Mouse (Mus musculus): ENCODE data around the gene Cux2. TPM values are rescaled to one million over a fixed set of nuclear protein-coding genes. Genes with fewer than 3 reads are reported as not detected.

Gene Cux2
- total and polyA plus RNA-seq, 3 experiments, result 1.4 to 3.5 TPM; not detected in 1

DNA sequence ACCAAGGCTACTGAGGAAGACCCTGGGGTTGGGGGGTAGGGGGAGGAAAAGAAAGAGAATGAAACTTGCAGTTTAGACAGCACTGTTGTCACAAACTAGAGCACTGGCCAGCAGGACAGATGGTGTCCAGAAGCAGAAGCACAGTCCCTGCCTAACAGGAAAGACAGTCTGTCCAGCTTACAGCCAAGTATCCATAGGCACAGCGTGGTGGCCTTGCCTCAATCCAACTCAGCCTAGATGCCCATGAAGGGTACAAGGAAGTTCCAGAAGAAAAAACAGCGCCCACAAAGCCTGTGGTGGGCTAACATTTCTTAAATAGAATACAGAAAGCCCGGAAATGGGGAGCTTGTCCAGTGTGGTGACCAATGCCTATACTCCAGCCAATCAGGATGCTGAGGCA is 224.3 kb downstream of the Cux2 start:
- H3K36me3 ChIP-seq (ENCODE audit: control insufficient read depth in 1 of 2, insufficient read depth in 2 of 2, low read length in 2 of 2), result peaks cover 0 to 13% of the 10 kb centered on the region in 2 experiments; a peak in 3 of 4 replicates

GRCm38 (mm10) chr5:121824121-121824520 is 225.8 kb downstream of the Cux2 start:
- Histone ChIP-seq H3K27me3 (ENCODE audit: control insufficient read depth in 1 of 2, insufficient read depth in 2 of 2, low read length in 2 of 2) (no peaks in the 10 kb centered on the region), H3K27ac (ENCODE audit: control insufficient read depth, low read depth, low read length) (no peak overlapping the region), H3K79me2 (ENCODE audit: control insufficient read depth, insufficient read depth, low read length, poor library complexity) (peaks cover 4% of the 10 kb centered on the region; the same call in 1 of the 2 replicates), H3K4me3 (ENCODE audit: control insufficient read depth in 1 of 2, insufficient read depth in 1 of 2, low read depth in 2 of 2, low read length in 2 of 2) (no peak overlapping the region), H3K4me1 (ENCODE audit: control insufficient read depth in 1 of 2, insufficient read depth in 2 of 2, low read length in 2 of 2) (no peaks in the 10 kb centered on the region), H3K9ac (ENCODE audit: control insufficient read depth, low read depth, low read length, poor library complexity, severe bottlenecking) (no peak overlapping the region), H3K9me3 (replicated peaks; ENCODE audit: insufficient read depth, low read length) (no peaks in the 10 kb centered on the region), H3K36me3 (ENCODE audit: control insufficient read depth in 1 of 2, insufficient read depth in 2 of 2, low read length in 2 of 2) (peaks cover 0 to 13% of the 10 kb centered on the region in 2 experiments)
- no peak for DNase-seq (ENCODE audit: low read depth, low spot score)
- no peak for TF ChIP-seq ZKSCAN1 (IDR thresholded peaks at IDR 0.05; ENCODE audit: low read depth, low read length)
- no peak for TF ChIP-seq MEF2A (IDR thresholded peaks at IDR 0.05; ENCODE audit: extremely low read depth, insufficient replicate concordance, low read depth, low read length, poor library complexity, severe bottlenecking)
- no peak for TF ChIP-seq ETS1 (IDR thresholded peaks at IDR 0.05; ENCODE audit: low read depth, low read length)
- no peak for TF ChIP-seq MXI1 (IDR thresholded peaks at IDR 0.05; ENCODE audit: low read depth, low read length)

More for the DNA sequence above, 224.3 kb downstream of the Cux2 start:
- no peaks in the 10 kb centered on the region for H3K27me3 ChIP-seq (ENCODE audit: control insufficient read depth in 1 of 2, insufficient read depth in 2 of 2, low read length in 2 of 2)
- H3K9ac ChIP-seq (ENCODE audit: control insufficient read depth, low read depth, low read length, poor library complexity, severe bottlenecking), result no peak overlapping the region
- no peaks in the 10 kb centered on the region for H3K4me1 ChIP-seq (ENCODE audit: control insufficient read depth in 1 of 2, insufficient read depth in 2 of 2, low read length in 2 of 2)
- no peak overlapping the region for H3K27ac ChIP-seq (ENCODE audit: control insufficient read depth, low read depth, low read length)
- H3K4me3 ChIP-seq (ENCODE audit: control insufficient read depth in 1 of 2, insufficient read depth in 1 of 2, low read depth in 2 of 2, low read length in 2 of 2), result no peak overlapping the region
- no peak for DNase-seq (ENCODE audit: low read depth, low spot score)
- no peak for TF ChIP-seq MYB (IDR thresholded peaks at IDR 0.05; ENCODE audit: low read depth, low read length)
- no peak for TF ChIP-seq NRF1 (IDR thresholded peaks at IDR 0.05; ENCODE audit: insufficient read depth, low read depth, low read length, poor library complexity, severe bottlenecking)
- no peak for TF ChIP-seq GABPA (IDR thresholded peaks at IDR 0.05; ENCODE audit: low read depth, low read length)
- no peak for TF ChIP-seq GATA1 (IDR thresholded peaks at IDR 0.05; ENCODE audit: low read depth, low read length)
- TF ChIP-seq ZKSCAN1 (IDR thresholded peaks at IDR 0.05; ENCODE audit: low read depth, low read length), result no peak
- TF ChIP-seq SIN3A (IDR thresholded peaks at IDR 0.05; ENCODE audit: low read length), result no peak
- no peak for TF ChIP-seq MEF2A (IDR thresholded peaks at IDR 0.05; ENCODE audit: extremely low read depth, insufficient replicate concordance, low read depth, low read length, poor library complexity, severe bottlenecking)
- TF ChIP-seq USF2 (IDR thresholded peaks at IDR 0.05; ENCODE audit: borderline replicate concordance in 1 of 2, insufficient read depth in 1 of 2, low read depth in 1 of 2, low read length in 2 of 2), result no peak
- no peak for TF ChIP-seq SMC3 (IDR thresholded peaks at IDR 0.05; ENCODE audit: low read depth, low read length)
- TF ChIP-seq CHD1 (IDR thresholded peaks at IDR 0.05; ENCODE audit: low read depth, low read length), result no peak
- TF ChIP-seq MXI1 (IDR thresholded peaks at IDR 0.05; ENCODE audit: low read depth, low read length), result no peak
- no peak for TF ChIP-seq MYC (IDR thresholded peaks at IDR 0.05; ENCODE audit: low read depth, low read length)
- TF ChIP-seq RAD21 (IDR thresholded peaks at IDR 0.05; ENCODE audit: low read depth, low read length), result no peak
- TF ChIP-seq POLR2AphosphoS5 (IDR thresholded peaks at IDR 0.05; ENCODE audit: borderline replicate concordance, low read depth, low read length), result no peak
- TF ChIP-seq MAX (IDR thresholded peaks at IDR 0.05; ENCODE audit: low read length), result no peak
- TF ChIP-seq USF1 (IDR thresholded peaks at IDR 0.05; ENCODE audit: low read depth, low read length), result no peak
- TF ChIP-seq UBTF (IDR thresholded peaks at IDR 0.05; ENCODE audit: borderline replicate concordance, insufficient read depth, low read depth, low read length), result no peak
- no peak for TF ChIP-seq JUND (IDR thresholded peaks at IDR 0.05; ENCODE audit: low read depth, low read length)
- TF ChIP-seq POLR2AphosphoS2 (IDR thresholded peaks at IDR 0.05; ENCODE audit: low read length), result no peak
- no peak for TF ChIP-seq TBP (IDR thresholded peaks at IDR 0.05; ENCODE audit: low read depth, low read length)
- H3K79me2 ChIP-seq (ENCODE audit: control insufficient read depth, insufficient read depth, low read length, poor library complexity), result peaks cover 9% of the 10 kb centered on the region
- H3K9me3 ChIP-seq (replicated peaks; ENCODE audit: insufficient read depth, low read length), result no peaks in the 10 kb centered on the region
